Mouse (Mus musculus) lung, postnatal 0 days (tissue): ENCODE measurements around the gene Efcab6.

Experiments
- CTCF ChIP-seq: IDR thresholded peaks from 2 replicates; pipeline ENCODE4 v1.5.1; 2016; ENCODE audit warnings: antibody characterized with exemption, mild to moderate bottlenecking
- EP300 ChIP-seq: IDR thresholded peaks from 2 replicates; pipeline ENCODE4 v1.6.1; 2016; ENCODE audit warnings: antibody characterized with exemption, mild to moderate bottlenecking, control low read depth

GRCm38 (mm10) chr15:83939703-83940102 is 125.5 kb downstream of the Efcab6 start:
- TF ChIP-seq CTCF (peak; percentile 62), EP300 (no peak)
